Mouse (Mus musculus): Measurements from ENCODE around the gene Trpv5. TPM values are rescaled to one million over a fixed set of nuclear protein-coding genes. Genes with fewer than 3 reads are reported as not detected.

Gene Trpv5
- total RNA-seq (2015; ENCODE audit: low replicate concordance) = 2.5 and 5.0 TPM in 2 replicates
- 3.2 and 4.5 TPM in 2 replicates for total RNA-seq (2017; ENCODE audit: low replicate concordance)

DNA sequence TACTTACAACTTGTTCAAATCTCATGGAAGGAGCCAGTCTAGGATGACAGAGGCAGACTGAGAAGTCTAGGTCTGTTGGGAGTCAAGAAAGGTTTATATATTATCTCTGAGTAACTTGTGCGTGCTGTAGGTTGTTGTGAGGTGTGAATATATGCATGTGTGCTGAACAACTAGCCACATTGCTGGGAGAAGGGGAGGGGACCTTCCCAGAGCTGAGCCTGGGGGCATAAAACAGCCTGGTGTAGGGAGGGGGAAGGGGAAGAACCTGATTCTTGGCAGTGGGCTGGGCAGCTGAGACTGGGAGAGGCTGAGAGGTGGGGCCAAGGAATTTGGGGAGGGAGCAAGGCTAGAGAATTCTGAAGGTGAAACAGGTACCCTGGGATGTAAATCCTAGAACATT lies at the start of gene Trpv5:
TSS of gene Trpv5 (minus strand) at position 101 of the 400 bp plus-strand sequence.
- ATAC-seq (replicated peaks; ENCODE audit: low FRiP score, poor library complexity, severe bottlenecking) = no peak

DNA sequence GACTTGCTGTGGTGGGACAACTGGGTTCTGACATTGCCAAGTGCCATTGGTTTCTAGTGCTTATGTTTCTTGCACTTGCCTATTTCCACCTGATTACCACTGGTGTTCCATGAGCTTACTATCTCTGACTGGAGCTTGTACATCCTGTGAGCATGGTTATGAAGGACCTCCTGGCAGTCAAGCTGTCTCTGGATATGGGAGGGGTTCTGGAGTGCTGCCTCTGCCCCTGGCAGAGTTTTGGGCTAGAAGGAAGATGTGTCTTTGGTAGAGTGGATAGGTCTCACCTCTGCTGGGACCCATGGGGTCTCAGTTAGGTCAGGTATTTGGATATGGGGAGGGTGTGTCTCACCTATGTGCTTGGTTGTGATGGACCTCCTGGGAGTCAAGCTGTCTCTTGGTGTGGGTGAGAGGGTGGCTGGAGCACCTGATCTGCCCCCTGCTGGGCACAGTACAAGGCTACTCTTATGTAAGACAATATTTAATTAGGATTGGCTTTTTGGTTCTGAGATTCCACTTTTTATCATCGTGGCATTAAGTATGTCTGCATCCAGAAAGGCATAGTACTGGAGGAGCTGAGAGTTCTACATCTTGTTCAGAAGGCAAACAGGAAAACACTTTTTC lies 47.5 kb upstream of the Trpv5 start:
- peak; percentile 99 for ATAC-seq (replicated peaks; ENCODE audit: low FRiP score, poor library complexity, severe bottlenecking)

DNA sequence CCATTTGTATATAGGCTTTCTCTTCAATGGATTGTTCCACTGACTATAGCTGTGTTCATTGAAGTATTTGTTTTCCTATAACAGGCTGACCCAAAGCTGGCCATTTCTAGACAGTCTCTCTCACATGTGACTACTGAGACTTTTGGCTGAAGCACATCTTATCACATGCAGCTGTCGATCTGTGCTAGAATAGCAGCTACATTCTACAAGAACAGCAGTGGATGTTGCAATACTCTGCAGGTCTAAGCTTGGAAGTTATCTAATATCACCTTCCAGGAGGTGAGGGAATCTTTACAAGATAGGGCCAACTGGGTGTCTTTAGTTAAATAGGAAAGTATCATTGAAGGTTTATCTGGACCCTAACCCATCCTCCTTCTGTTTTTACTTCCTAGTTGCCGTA lies 40.9 kb upstream of the Trpv5 start:
- no peak for ATAC-seq (replicated peaks; ENCODE audit: low FRiP score, poor library complexity, severe bottlenecking)

DNA sequence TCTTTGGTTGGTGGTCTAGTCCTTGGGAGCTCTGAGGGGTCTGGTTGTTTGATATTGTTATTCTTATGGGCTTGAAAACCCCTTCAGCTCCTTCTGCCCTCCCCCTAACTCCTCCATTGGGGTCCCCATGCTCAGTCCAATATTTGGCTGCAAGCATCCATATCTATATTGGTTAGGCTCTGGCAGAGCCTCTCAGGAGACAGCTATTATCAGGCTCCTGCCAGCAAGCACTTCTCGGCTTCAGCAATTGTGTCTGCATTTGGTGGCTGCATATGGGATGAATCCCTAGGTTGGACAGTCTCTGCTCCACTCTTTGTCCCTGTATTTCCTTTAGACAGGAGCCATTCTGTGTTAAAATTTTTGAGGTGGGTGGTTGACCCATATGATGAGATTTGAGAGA lies 29.7 kb upstream of the Trpv5 start:
- ATAC-seq (replicated peaks; ENCODE audit: low FRiP score, poor library complexity, severe bottlenecking) = no peak

DNA sequence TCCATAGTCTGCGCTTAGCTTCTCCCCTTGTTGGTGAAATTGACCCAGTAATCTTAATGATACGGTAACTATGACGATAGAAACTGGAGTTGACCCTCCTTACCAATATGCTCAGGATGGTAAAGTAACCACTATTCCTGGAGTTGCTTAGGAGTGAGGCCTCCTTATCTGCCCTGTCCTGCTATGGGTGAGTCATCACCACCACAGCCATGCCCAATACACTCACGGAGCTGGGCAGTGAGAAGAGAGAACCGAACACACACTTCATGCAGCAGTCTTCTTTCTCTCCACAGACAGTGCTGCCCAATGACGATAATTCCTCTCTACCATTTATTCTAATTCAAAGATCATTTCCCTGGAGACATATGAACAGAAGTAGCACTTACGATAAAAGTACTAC lies 25.7 kb upstream of the Trpv5 start:
- peak; percentile 81 for ATAC-seq (replicated peaks; ENCODE audit: low FRiP score, poor library complexity, severe bottlenecking)

DNA sequence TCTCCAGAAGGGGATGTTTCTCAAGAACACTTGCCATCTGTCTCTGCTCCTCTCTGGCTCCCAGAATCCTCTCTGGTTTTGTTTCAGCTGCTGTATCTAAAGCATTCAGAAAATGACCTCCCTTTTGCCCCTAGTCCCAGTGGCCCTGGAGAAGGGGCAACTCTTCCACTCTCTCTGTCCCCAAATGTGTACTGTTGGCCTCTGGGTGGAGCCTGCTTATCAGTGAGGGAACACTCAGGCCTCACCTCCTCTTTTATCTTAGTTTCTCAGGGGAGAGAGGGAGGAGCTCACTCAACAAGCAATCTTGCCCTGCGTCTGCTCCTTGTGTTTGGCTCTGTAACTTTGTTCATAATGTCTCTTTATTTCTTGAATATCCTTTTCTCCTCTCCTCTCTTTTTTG lies 23.6 kb upstream of the Trpv5 start, which contains the start of gene Kel:
TSS of gene Kel (minus strand) at position 217 of the 400 bp plus-strand sequence.
- ATAC-seq (replicated peaks; ENCODE audit: low FRiP score, poor library complexity, severe bottlenecking) = peak; percentile 77

DNA sequence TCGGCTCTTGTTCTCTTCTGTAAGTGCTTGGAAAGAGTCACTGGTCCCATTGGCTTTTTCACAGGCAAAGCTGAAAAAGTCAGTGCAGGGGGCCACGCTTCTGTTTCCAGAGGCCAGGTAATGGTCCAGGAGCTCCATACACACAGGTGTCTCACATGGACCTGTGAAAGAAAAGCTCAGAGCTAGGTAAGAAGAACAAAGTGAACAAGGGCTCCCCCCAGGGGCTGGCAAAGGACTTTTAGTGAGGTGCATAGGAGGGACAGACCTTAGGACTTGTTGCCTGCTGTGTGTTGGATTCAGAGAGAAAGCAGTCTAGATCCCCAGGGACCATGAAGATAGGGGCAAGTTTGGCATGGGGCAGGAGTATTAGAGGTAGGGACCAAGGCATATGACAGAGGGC lies 22.4 kb upstream of the Trpv5 start:
- peak; percentile 55 for ATAC-seq (replicated peaks; ENCODE audit: low FRiP score, poor library complexity, severe bottlenecking)

DNA sequence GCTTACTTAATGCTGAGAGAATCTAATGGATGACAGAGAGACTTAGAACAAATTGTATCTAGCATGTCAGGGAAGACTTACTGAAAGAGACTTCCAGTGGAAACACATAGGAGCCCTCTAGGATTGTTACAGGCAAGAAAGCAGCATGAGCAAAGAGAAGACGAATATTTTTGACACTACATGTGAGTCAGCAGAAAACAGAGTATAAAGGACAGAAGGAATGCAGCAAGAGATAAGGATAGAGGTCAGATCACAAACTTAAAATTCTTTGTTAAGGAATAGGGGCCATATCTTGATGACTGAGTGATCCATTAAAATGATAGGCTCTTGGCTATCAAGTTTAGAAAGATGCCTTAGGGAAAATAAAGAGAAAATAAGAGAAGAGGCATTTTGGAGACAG lies 20.7 kb upstream of the Trpv5 start:
- ATAC-seq (replicated peaks; ENCODE audit: low FRiP score, poor library complexity, severe bottlenecking) = no peak

DNA sequence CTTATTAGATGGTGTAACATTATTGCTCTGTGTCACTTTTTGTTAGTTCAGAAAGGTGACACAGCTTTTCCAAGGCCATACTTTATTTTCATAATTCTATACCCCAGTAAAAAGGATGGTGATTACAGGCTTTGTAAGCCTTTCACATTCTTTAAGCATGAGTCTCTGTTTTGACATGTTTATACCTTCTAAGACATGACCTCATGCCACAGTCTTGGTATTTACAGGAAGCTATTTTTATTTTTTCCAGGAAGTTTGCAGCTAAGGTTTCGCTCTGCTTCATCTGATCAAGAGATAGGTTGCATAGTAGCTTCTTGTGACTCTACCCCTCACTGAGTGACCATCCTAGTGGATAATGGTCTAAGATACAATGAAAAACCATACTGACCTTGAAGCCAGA lies 13.8 kb upstream of the Trpv5 start:
- ATAC-seq (replicated peaks; ENCODE audit: low FRiP score, poor library complexity, severe bottlenecking) = no peak

DNA sequence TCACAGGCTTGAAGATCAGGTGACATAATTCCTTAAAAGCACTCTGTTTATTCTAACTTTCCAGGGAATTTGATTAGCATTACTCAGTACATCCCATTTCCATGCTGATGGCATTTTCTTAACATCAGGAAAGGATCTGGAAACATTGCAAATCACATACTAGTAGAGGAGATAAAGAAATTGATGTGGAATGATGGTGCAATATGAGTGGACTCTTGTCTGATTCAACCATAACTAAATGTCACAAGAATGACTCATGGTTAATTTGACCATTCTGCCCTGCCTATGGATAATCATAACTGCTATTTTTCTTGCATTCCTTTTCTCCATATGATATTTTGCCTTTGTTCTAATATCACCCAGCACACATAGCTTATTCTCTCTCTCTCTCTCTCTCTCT lies 11.6 kb upstream of the Trpv5 start:
- no peak for ATAC-seq (replicated peaks; ENCODE audit: low FRiP score, poor library complexity, severe bottlenecking)

DNA sequence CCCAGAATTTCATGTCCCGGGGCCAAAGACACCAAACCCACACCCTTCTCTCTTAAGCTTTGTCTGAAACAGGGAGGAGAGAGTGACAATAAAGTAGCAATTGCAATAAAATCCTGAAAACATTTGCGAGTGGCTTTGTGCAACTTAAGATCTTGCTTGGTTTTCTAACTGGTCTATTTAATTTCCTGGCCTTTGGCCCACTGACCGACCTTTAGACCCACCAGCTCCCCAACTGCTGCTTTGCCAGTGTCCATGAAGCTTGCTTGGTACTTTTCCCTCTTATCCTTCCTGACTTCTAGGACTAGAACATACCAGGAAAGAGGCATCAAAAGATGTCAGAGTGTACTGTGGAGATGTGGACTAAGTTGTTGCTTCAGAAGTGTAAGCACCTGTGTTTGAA lies 5.0 kb upstream of the Trpv5 start:
- no peak for ATAC-seq (replicated peaks; ENCODE audit: low FRiP score, poor library complexity, severe bottlenecking)

DNA sequence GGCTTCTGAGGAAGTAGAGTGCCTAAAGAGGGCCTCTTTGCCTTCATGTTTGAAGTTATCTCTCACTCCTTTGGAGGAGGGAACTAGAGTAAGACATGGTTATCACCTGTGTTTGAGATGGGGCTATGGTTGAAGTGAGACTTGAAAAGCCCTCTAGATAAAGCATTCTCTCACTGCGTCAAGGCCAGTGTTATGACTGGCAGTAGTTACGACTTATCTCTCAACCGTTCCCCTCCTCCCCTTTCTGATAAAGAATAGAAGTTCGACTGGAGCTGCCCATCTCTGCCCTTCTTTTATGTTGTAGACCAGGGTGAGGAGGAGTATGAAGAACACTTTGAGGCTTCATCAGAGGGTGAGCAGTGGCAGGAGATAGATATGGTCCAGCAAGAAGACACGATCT lies 4.3 kb upstream of the Trpv5 start:
- 0 out of 2 replicates have a peak, but pooled peaks have one; percentile 21 for ATAC-seq (replicated peaks; ENCODE audit: low FRiP score, poor library complexity, severe bottlenecking)

DNA sequence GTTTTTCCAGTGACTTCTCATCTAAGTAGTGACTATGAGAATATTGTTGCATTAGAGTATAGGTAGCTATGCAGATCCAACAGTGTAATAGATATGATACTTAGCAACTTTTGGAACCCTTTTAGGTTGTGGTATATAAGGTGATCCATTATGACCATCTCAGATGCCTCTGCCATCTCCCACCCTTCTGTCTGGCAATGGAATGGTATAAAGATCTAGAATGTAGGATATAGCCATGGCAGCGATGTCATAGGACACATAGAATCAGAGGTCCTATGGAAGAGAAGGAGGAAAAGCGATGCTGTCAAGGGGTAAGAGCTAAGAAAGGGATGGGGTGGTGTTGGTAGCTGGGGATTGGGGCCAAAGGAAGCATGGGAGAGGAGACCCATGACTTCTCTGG lies 3.6 kb upstream of the Trpv5 start, which contains the start of gene Llcfc1:
TSS of gene Llcfc1 (plus strand) at position 301 of the 400 bp plus-strand sequence.
- no peak for ATAC-seq (replicated peaks; ENCODE audit: low FRiP score, poor library complexity, severe bottlenecking)

DNA sequence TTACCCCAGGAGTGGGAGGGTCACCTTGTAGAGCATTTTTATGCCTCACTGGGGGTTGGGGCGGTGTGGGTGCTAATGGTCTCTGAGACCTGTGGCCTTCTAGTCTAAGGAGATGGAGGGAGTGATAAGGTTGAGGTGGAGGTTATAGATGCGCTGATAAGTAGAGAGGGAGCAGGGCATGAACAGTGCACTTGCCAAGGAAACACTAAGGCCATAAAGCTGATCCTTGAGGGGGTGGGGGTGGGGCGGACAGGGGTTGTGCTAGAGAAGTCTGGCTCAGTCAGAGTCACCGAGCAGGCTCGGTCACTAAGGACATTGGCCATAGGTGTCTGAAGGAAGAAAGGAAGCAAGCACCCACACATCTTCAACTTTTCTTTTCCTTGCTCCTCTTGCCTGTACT lies 1.1 kb upstream of the Trpv5 start:
- ATAC-seq (replicated peaks; ENCODE audit: low FRiP score, poor library complexity, severe bottlenecking) = no peak

DNA sequence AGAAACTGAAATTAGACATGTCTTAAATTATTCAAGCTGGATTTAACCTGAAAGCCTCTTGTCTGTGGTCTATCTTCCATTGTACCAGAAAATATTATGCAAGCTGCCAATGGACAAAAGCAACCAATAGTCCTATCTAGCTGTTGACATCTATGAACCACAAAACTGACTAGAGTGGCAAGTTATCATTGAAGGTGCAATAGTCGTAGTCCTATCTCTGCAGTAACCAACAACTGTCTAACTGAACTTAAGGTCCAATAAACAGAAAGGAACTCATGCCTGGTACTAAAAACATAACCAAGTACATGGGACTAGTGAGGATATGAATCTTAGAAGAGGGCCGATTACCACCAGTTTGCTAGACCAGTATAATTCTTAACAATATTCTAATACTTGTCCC lies 4.0 kb downstream of the Trpv5 start:
- ATAC-seq (replicated peaks; ENCODE audit: low FRiP score, poor library complexity, severe bottlenecking) = no peak

DNA sequence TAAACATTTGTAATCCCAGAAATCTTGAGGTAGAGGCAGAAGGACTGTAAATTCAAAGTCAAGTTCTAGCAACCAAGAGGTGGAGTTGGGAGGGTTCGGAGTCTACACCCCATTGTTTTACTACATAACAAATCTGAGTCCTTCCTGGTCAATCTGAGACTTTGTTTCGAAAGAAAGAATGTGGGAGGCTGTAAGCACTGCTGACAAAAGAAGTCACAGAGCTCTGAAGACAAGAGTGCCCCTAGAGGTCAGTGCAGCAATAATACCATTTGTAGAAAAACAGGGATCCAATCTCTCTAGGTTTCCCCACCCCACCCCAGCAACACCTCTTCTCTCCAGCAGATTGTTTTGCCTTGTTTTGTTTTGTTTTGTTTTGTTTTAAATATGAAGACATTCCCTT lies 18.2 kb downstream of the Trpv5 start:
- ATAC-seq (replicated peaks; ENCODE audit: low FRiP score, poor library complexity, severe bottlenecking) = peak; percentile 52

DNA sequence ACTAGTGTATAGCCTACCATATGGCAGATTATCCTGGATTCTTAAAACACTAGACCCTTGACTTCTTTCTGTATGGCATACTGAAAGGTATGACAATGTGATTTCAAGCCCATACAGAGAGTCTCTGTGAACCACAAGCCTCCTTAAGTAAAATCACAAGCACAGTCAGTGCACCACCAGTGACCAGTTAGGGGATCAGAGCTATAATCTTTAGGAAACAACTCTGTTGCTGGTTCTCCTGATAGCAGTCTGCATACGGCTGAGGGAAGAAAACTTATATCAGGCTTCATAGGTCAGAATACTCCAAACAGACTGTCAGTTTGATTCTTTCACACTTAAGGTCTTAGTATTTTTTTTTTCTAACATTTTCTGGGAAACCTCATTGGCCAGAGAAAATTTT lies 22.1 kb downstream of the Trpv5 start:
- ATAC-seq (replicated peaks; ENCODE audit: low FRiP score, poor library complexity, severe bottlenecking) = no peak

DNA sequence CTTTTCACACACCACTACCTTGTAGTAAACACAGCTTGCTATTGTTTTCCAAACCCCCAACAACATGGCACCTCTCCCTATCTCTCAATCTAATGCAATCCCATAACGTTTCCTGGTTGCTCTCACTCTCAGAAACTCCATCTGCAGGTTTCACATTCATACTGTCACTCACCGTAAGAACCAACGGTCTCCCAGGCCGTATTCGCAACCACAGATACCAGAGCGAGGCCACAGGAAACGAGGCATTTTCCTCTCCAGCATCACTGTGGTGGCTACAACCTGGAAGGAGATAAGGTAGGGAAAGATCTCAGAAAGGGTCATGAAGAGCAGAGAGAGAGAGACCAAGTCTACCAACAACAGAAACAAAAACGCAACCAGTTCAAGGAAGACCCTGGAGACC lies 25.9 kb downstream of the Trpv5 start:
- no peak for ATAC-seq (replicated peaks; ENCODE audit: low FRiP score, poor library complexity, severe bottlenecking)

DNA sequence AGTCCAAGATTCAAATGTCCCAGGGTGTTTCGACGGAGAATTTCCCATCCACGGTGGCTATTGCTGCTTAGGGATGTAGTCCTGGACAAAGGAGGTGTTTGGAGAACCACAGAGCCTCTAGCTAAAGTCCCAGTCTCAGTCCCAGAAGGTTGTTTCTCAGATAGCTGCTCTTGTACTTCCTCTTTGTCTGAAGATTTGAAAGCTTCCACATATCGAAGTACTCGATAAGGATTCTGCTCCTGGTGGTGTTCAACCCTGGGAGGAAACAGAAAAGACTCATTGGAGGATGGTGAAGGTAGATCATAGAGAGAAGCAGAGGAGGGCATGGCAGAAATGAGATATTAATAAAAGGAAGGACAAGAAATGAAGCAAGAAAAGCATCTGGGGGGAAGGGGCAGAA lies 27.4 kb downstream of the Trpv5 start:
- no peak for ATAC-seq (replicated peaks; ENCODE audit: low FRiP score, poor library complexity, severe bottlenecking)

DNA sequence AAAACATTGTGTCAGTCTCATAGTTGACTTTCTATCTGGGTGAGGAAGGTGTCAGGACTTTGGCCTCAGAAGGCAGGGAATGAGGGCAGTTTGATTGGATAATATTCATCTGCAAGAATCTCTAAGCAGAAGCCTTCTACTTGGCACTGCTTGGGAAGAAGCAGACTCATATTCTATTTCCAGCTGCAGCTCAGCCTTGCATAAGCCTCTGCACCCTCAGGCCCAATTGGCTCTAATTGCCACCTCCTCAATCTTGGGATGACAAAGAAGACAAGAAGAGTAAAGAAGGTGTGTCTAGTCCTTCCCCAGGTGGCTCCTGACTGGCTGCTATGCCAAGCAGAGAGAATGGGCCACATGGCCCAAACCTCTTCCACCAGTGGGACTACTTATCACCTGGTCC lies 33.9 kb downstream of the Trpv5 start:
- ATAC-seq (replicated peaks; ENCODE audit: low FRiP score, poor library complexity, severe bottlenecking) = no peak

DNA sequence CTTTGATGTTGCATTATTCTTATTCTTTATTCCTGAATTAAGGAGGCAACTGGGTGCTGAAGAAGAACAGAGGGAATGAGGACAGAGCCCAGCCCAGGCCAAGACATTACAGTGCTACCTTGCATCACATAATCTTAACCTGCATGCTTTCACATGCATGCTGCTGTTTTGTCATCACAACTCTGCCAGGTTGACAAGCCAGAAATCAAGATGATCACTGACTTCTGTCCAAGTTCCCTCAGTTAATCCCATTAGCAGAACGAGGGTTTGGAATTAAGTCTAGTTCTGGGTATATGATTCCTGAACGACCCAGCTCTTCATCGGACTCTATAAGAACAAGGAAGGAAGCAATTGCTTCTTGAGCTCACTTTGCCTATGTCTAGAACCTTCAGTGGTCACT lies 34.3 kb downstream of the Trpv5 start:
- no peak for ATAC-seq (replicated peaks; ENCODE audit: low FRiP score, poor library complexity, severe bottlenecking)

DNA sequence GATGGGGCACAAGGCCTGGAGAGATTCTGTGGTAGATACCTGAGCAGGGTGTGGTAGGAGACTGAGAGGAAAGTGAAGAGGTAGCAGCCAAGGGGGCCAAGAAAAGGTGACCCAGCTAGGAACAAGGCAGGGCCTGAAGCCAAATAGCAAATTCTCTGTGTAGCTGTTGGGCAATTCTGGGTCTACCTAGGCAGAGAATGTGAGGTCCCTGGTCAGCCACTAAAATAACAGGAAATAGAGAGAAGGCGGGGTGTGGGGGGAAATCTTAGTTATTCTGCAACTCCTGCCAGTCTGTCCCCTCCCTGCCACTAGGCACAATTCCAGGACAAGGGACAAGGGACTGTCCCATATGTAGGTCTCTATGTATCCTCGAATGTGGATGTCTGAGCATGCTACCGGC lies 37.3 kb downstream of the Trpv5 start:
- ATAC-seq (replicated peaks; ENCODE audit: low FRiP score, poor library complexity, severe bottlenecking) = no peak
